Mouse (Mus musculus) left cerebral cortex, postnatal 25 days (tissue): ENCODE measurements around the gene Olfr541. TPM values are rescaled to one million over a fixed set of nuclear protein-coding genes. Genes with fewer than 3 reads are reported as not detected.
"Not testable (repeated sequence)": the region's sequence is repeated elsewhere in the genome, so short reads cannot be mapped to it uniquely, and the experiment has no call there.

Experiments
- DNase-seq, 2 experiments: peaks; one replicate each; pipeline ENCODE4 v3.0.0; 2022; ENCODE audit warnings: low spot score in 2 of 2, mixed read lengths in 1 of 2
- intact Hi-C: fragments of 180-260 bp; cut with DNase I; formaldehyde crosslinking; loops from one replicate; pipeline ENCODE4 v1.15.1; 2025
- total RNA-seq, 2 experiments: library from RNA; stranded (reverse); gene quantifications; 2 replicates each; pipeline ENCODE4 v1.2.3; 2021

The Olfr541 gene
- not detected for total RNA-seq

DNA sequence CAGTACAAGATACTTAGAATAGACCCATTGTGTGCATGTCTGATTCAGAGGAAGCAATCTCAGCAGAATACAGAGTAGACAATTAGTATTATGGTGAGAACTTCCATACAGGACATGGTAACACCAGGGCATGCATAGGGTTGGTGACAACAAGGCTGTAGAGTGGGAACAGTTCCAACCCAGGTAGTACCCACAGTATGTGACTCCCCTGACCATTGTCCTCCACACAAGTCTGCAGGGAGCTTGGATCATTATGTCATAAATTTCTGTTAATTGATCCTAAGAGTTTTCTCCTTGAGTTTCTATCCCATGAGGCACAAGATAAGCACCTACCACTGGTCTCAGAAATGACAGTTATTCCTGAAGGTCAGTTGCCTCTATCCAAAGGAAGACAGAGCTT lies at the start of gene Olfr541:
Olfr541 (plus strand) TSS at position 301 of the 400 bp plus-strand sequence.
- no peak for DNase-seq
- intact Hi-C loops = no loop called here

- no peak for DNase-seq
- intact Hi-C loops = no loop called here
Measured at GRCm38 (mm10) chr7:140659630-140660029, 37.4 kb upstream of the Olfr541 start, which contains the start of gene Olfr539. Olfr539 (plus strand) TSS chr7:140659930.

- DNase-seq, intact Hi-C loops: not testable (repeated sequence)
Measured at GRCm38 (mm10) chr7:140670693-140671092, 26.4 kb upstream of the Olfr541 start.

GRCm38 (mm10) chr7:140675863-140676262 lies 21.2 kb upstream of the Olfr541 start:
- no peak for DNase-seq
- intact Hi-C loops = no loop called here

DNA sequence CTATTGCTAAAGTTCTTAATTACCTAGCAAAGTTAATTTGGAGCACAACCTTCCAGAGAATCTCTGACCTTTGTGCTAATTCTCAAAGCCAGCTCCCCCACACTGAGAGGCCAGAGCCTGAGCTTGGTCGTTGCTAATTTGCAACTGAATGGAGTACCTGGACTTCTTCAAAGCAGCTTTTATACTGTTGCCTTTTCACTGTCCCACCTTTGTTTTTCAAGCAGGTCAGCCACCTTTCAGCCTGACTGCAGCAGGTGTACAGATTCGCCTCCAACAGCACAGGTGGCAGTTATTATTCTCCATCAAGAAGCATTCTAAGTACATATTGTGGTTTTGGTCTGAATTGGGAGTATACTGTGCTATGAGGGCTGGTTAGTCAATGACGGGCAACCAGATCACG lies 17.5 kb upstream of the Olfr541 start:
- intact Hi-C loops = not testable (repeated sequence)

DNA sequence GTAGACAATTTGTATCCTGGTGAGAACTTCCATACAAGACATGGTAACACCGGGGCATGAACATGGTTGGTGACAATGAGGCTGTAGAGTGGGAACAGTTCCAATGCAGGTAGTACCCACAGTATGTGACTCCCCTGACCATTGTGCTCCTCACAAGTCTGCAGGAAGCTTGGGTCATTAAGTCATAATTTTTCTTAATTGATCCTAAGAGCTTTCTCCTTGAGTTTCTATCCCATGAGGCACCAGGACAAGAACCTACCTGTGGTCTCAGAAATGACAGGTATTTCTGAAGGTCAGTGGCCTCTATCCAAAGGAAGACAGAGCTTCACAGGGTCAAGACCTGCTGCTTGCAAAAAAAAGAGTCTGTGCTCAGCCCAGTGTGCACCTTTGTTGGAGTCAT lies 15.4 kb upstream of the Olfr541 start, which contains the start of gene Olfr45:
Olfr45 (plus strand) TSS at position 301 of the 400 bp plus-strand sequence.
- DNase-seq = no peak
- intact Hi-C loops = no loop called here

More for the DNA sequence above, 17.5 kb upstream of the Olfr541 start:
- not testable (repeated sequence) for DNase-seq

- intact Hi-C loops = no loop called here
- DNase-seq = no peak
Measured at GRCm38 (mm10) chr7:140706348-140706747, 9.3 kb downstream of the Olfr541 start.

- intact Hi-C loops = no loop called here
Measured at GRCm38 (mm10) chr7:140707536-140708284, 10.6 kb downstream of the Olfr541 start.

GRCm38 (mm10) chr7:140717155-140718055 lies 20.3 kb downstream of the Olfr541 start:
- intact Hi-C loops = loop anchor here (5.0 kb wide), 2 partner anchors 240 to 550 kb away; no protein-coding TSS in a partner anchor

More at GRCm38 (mm10) chr7:140707536-140708284, 10.6 kb downstream of the Olfr541 start:
- no peak for DNase-seq

DNA sequence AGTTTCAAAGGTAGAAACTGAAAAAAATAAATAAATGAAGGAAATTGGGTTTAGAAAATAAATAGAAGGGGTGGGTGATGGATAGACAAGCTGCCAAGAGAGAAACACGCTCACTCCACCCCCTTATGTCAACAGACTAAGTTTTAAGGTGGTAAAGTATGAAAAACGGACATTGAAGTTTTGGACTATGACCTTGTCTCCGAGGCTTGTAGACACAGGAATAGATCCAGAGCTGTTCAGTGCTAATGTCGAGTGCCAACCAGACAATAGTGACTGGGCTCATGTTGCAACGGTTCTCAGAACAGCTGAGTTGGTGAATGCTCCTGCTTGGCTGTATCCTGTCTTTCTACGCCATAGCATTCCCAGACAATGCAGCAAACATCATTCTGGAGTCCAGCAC lies 24.0 kb downstream of the Olfr541 start:
- intact Hi-C loops = no loop called here
- DNase-seq = no peak

More at GRCm38 (mm10) chr7:140717155-140718055, 20.3 kb downstream of the Olfr541 start:
- peak in 1 of 2 experiments; percentile 65 for DNase-seq

DNA sequence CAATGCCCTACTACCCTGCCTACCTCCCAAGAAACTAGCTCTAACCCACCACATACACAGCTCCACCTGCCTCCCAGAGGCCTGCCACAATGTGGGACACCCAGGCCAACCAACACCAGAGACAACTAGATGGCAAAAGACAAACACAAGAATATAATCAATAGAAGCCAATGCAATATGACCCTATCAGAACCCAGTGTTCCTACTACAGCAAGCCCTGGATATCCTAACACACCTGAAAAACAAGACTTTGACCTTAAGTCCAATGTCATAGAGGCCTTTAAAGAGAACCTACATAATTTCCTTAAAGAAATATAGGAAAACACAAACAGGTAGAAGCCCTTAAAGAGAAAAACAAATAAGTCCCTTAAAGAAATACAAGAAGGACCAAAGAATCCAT lies 28.5 kb downstream of the Olfr541 start:
- intact Hi-C loops = no loop called here
- DNase-seq = no peak

- DNase-seq = peak in 1 of 2 experiments; percentile 8
- intact Hi-C loops = loop anchor here (5.0 to 10.0 kb wide), 2 partner anchors 546 to 578 kb away; partner anchors contain the start of gene Sprn
Measured at GRCm38 (mm10) chr7:140733162-140733561, 36.1 kb downstream of the Olfr541 start.

GRCm38 (mm10) chr7:140747402-140747801 lies 50.3 kb downstream of the Olfr541 start:
- DNase-seq = no peak
- intact Hi-C loops = no loop called here

DNA sequence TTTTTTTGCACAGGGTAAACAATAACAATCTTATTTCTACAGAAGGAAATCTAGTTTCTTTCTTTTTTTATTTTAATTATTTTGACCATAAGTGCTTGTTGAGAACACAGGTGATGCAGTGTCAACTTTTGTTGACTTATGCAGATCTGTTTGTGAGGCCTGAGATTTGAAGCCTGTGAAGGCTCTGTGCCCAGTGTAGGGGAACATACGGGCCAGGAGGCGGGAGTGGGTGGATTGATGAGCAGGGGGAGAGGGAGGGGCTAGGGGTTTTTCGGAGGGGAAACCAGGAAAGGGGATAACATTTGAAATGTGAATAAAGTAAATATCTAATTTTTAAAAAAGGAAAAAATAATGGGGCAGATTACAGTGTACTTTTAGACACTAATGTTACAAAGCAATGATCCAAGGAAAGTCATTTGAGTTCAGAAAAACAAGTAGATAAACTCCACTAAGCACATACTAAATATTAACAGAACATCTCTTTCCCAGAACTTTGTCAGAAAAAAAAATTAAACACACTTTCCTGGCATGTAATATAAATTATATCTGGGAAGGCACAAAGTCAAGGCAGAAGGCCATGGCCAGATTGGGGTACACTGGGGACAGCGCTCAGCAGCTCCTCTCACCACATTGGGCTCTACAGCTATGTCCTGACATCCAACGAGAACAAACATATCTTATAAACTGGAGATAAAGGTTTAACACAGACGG lies 51.2 kb downstream of the Olfr541 start:
- DNase-seq = no peak
- intact Hi-C loops = no loop called here

DNA sequence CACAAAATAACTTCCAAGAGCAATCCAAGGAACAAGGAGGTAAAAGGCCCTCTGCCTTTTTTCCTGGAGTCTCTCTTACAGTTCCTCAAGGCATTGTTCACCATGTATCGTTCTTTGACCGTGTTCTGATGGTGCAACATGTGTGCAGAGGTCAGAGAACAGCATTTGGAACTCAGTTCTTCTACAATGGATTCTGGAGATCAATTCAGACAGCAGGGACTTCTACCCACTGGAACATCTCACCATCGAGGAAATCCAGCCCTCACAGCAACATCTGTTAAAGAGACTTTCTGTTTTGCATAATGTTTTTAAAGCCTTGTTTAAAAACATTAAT lies 51.7 kb downstream of the Olfr541 start:
- no peak for DNase-seq
- intact Hi-C loops = no loop called here

DNA sequence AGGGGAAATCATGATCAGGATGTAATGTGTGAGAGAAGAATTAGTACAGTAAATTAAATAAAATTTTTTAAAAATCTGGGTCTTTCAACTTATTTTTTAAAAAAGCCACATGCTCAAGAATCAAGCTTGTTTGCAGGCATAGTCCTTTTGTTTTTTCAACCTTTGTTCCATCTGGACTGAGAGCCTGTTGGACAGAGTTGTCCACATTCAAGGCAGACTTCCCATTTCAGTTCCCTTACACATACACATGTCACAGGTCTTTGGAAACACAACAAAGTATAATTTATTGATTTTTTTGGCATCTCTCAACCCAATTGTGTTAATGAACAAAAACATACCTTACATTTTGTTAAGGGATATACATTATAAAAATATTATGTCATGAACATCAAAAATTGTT lies 57.5 kb downstream of the Olfr541 start:
- DNase-seq = no peak
- intact Hi-C loops = no loop called here
